Mouse (Mus musculus): ENCODE results near the gene Spata31d1a.

Gene Spata31d1a

GRCm38 (mm10) chr13:59699131-59699530, 11.0 kb downstream of the Spata31d1a start:
- no peak for DNase-seq

GRCm38 (mm10) chr13:59695781-59696180, 14.3 kb downstream of the Spata31d1a start:
- DNase-seq = no peak

GRCm38 (mm10) chr13:59694008-59694407, 16.1 kb downstream of the Spata31d1a start, which contains the start of gene 4921517D22Rik:
4921517D22Rik (minus strand) TSS chr13:59694108.
- no peak for DNase-seq

GRCm38 (mm10) chr13:59691478-59691877, 18.7 kb downstream of the Spata31d1a start:
- no peak for DNase-seq

GRCm38 (mm10) chr13:59690576-59690975, 19.6 kb downstream of the Spata31d1a start:
- DNase-seq = no peak

GRCm38 (mm10) chr13:59689843-59690242, 20.3 kb downstream of the Spata31d1a start:
- no peak for DNase-seq

- no peak for DNase-seq
Observed at GRCm38 (mm10) chr13:59689313-59689712, 20.8 kb downstream of the Spata31d1a start.

- peak; percentile 51 for DNase-seq
Observed at GRCm38 (mm10) chr13:59688338-59688770, 21.8 kb downstream of the Spata31d1a start.

- DNase-seq = no peak
Observed at GRCm38 (mm10) chr13:59685236-59685635, 24.9 kb downstream of the Spata31d1a start.

GRCm38 (mm10) chr13:59682629-59683028, 27.5 kb downstream of the Spata31d1a start:
- no peak for DNase-seq

- DNase-seq = no peak
Observed at GRCm38 (mm10) chr13:59679908-59680307, 30.2 kb downstream of the Spata31d1a start.

GRCm38 (mm10) chr13:59679306-59679705, 30.8 kb downstream of the Spata31d1a start:
- DNase-seq = no peak

- peak; percentile 35 for DNase-seq
Observed at GRCm38 (mm10) chr13:59676316-59677229, 33.6 kb downstream of the Spata31d1a start.

- peak; percentile 79 for DNase-seq
Observed at GRCm38 (mm10) chr13:59675151-59676011, 34.7 kb downstream of the Spata31d1a start, which contains the start of gene Golm1. Golm1 (minus strand) TSS chr13:59675811.

- DNase-seq = peak; percentile 30
Observed at GRCm38 (mm10) chr13:59674761-59675150, 35.4 kb downstream of the Spata31d1a start.

GRCm38 (mm10) chr13:59674215-59674614, 35.9 kb downstream of the Spata31d1a start:
- DNase-seq = no peak

GRCm38 (mm10) chr13:59673597-59673996, 36.5 kb downstream of the Spata31d1a start:
- no peak for DNase-seq

GRCm38 (mm10) chr13:59672248-59672647, 37.9 kb downstream of the Spata31d1a start:
- DNase-seq = no peak

GRCm38 (mm10) chr13:59671521-59671920, 38.6 kb downstream of the Spata31d1a start:
- no peak for DNase-seq

- DNase-seq = no peak
Observed at GRCm38 (mm10) chr13:59669946-59670345, 40.2 kb downstream of the Spata31d1a start.

- DNase-seq = peak; percentile 25
Observed at GRCm38 (mm10) chr13:59668501-59669093, 41.5 kb downstream of the Spata31d1a start.

- no peak for DNase-seq
Observed at GRCm38 (mm10) chr13:59667763-59668162, 42.4 kb downstream of the Spata31d1a start.

Data from kidney, postnatal 10 days (tissue).